In the genomic region with DNA sequence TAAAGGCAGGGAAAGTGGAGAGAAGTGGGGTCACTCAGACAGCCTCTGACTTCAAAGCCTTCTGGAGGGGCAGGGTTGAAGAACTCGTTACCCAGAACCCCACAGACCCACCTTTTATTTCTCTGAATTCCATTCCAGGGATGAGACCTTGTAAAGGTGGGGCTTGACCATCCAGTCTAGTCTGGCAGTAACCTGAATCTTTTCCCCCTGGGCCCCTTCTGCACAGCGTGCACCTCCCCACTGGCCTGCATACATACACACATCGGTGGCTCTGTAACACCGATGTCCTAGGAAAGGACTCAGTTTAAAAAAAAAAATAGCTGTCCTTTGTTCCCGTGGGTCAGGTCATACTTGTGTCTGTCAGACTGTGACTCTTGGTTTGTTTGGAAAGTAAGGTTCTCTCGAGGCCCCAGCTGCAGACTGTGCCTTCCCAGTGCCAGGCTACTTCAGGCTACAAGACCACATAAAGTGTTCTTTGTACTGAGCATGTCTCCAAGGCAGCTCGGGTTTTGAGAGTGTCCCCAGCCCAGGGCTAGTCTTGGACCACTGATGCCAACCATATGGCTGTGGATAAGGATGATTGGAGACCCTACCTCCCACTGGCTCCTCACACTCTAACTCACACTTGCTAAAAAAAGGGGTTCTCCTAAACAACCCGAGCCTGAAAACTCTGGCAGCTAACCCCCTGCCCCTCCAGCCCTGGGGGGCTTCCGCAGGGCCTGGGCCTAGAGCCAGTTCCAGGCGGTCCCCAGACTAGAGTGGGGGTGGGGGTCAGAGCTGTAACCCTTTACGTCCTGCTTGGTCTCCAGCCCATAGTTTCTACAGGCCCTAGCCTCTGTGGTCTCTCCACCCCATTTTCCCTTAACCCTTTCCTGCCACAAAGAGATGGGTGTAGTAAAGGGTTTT, we compare ENCODE assay signal across 8 mouse cellular contexts. TPM values are rescaled to one million over a fixed set of nuclear protein-coding genes. Genes with fewer than 3 reads are reported as not detected.
DNase-seq lines count a peak whose midpoint lies in the region; ATAC-seq and TF ChIP-seq lines count a peak whose summit lies in the region.

No protein-coding gene starts in this region.

- H3K4me2 ChIP-seq in forebrain, embryonic 15.5 days (replicated peaks): peak overlapping the region; percentile 71
- H3K4me2 ChIP-seq in limb, embryonic 15.5 days: peak overlapping the region; percentile 76
- peak overlapping the region; percentile 58 for H3K4me2 ChIP-seq in stomach, embryonic 14.5 days (replicated peaks; ENCODE audit: low read depth, low read length)

- peaks cover 10% of the 10 kb centered on the region for H3K4me1 ChIP-seq in heart, adult 2 months (ENCODE audit: control insufficient read depth, insufficient read depth, low read length)
- H3K4me1 ChIP-seq in forebrain, embryonic 15.5 days: peaks cover 44% of the 10 kb centered on the region
- H3K4me1 ChIP-seq in limb, embryonic 15.5 days: peaks cover 47% of the 10 kb centered on the region
- H3K4me1 ChIP-seq in stomach, embryonic 14.5 days (ENCODE audit: control insufficient read depth, insufficient read depth, low read length): peaks cover 34% of the 10 kb centered on the region

- DNase-seq in heart, adult 2 months: no peak
- no peak for DNase-seq in heart, adult 18-20 months
- peak; percentile 69 for DNase-seq in ES-CJ7 (ENCODE audit: low read depth, low spot score)
- no peak for DNase-seq in B cell, adult 2 months
- DNase-seq in left cerebral cortex, postnatal 36 days (ENCODE audit: low spot score in 2 of 2): no peak

- TF ChIP-seq CTCF in heart, adult 2 months (IDR thresholded peaks at IDR 0.05): no peak

- intact Hi-C loops in heart, adult 2 months (cut with DNase I): loop anchor here (2.0 kb wide), 1 partner anchor 18 kb away; no protein-coding TSS in a partner anchor
- intact Hi-C loops in left cerebral cortex, postnatal 36 days (cut with DNase I): no loop called here

- WGBS in heart, adult 2 months: 35% methylated on average over 11 of the region's 11 CpGs
- 1% methylated on average over 11 of the region's 11 CpGs for WGBS in forebrain, embryonic 15.5 days
- 4% methylated on average over 11 of the region's 11 CpGs for WGBS in limb, embryonic 15.5 days
- WGBS in stomach, embryonic 14.5 days: 2% methylated on average over 11 of the region's 11 CpGs

- H3K27me3 ChIP-seq in heart, adult 2 months (ENCODE audit: control insufficient read depth, insufficient read depth, low read length): no peaks in the 10 kb centered on the region
- no peaks in the 10 kb centered on the region for H3K27me3 ChIP-seq in forebrain, embryonic 15.5 days
- H3K27me3 ChIP-seq in limb, embryonic 15.5 days: no peaks in the 10 kb centered on the region
- H3K27me3 ChIP-seq in stomach, embryonic 14.5 days (ENCODE audit: control insufficient read depth, insufficient read depth, low read length): no peaks in the 10 kb centered on the region

- H3K27ac ChIP-seq in heart, adult 2 months: peak overlapping the region; percentile 2
- peak overlapping the region; percentile 85 for H3K27ac ChIP-seq in forebrain, embryonic 15.5 days (replicated peaks)
- peak overlapping the region; percentile 97 for H3K27ac ChIP-seq in limb, embryonic 15.5 days
- H3K27ac ChIP-seq in stomach, embryonic 14.5 days (ENCODE audit: low read length): peak overlapping the region; percentile 96

- H3K9me3 ChIP-seq in forebrain, embryonic 15.5 days: no peaks in the 10 kb centered on the region
- H3K9me3 ChIP-seq in limb, embryonic 15.5 days: no peaks in the 10 kb centered on the region
- H3K9me3 ChIP-seq in stomach, embryonic 14.5 days (ENCODE audit: control insufficient read depth, low read depth, low read length): no peaks in the 10 kb centered on the region

- TF ChIP-seq POLR2A in heart, adult 2 months (IDR thresholded peaks at IDR 0.05; ENCODE audit: insufficient read depth, low read depth, low read length): no peak

- H3K36me3 ChIP-seq in heart, adult 2 months (ENCODE audit: control insufficient read depth, insufficient read depth, low read length): no peaks in the 10 kb centered on the region
- no peaks in the 10 kb centered on the region for H3K36me3 ChIP-seq in forebrain, embryonic 15.5 days
- peaks cover 5% of the 10 kb centered on the region; the same call in 1 of the 2 replicates for H3K36me3 ChIP-seq in limb, embryonic 15.5 days
- H3K36me3 ChIP-seq in stomach, embryonic 14.5 days (ENCODE audit: control insufficient read depth, insufficient read depth, low read length): peaks cover 7% of the 10 kb centered on the region; the same call in 1 of the 2 replicates

- ATAC-seq in forebrain, embryonic 15.5 days (replicated peaks): peak; percentile 71
- peak; percentile 73 for ATAC-seq in limb, embryonic 15.5 days (ENCODE audit: insufficient number of reproducible peaks, low FRiP score, low TSS enrichment, low read depth)
- ATAC-seq in stomach, embryonic 14.5 days (ENCODE audit: insufficient number of reproducible peaks, insufficient read depth, low FRiP score, low read depth): peak; percentile 70

- H3K79me2 ChIP-seq in heart, adult 2 months (replicated peaks; ENCODE audit: control insufficient read depth, insufficient read depth, low read length): 0 out of 2 replicates have a peak, but pooled peaks cover 1% of the 10 kb centered on the region

- H3K4me3 ChIP-seq in heart, adult 2 months: no peak overlapping the region
- H3K4me3 ChIP-seq in forebrain, embryonic 15.5 days: peak overlapping the region; percentile 71; the same call in 1 of the 2 replicates
- H3K4me3 ChIP-seq in limb, embryonic 15.5 days: peak overlapping the region; percentile 74
- H3K4me3 ChIP-seq in stomach, embryonic 14.5 days (ENCODE audit: low read depth, low read length): peak overlapping the region; percentile 78

- H3K9ac ChIP-seq in heart, adult 2 months (ENCODE audit: low read depth, low read length): 0 out of 2 replicates have a peak overlapping the region, but pooled peaks have one; percentile 86
- no peak overlapping the region for H3K9ac ChIP-seq in forebrain, embryonic 15.5 days (replicated peaks)
- peak overlapping the region; percentile 17; the same call in 1 of the 2 replicates for H3K9ac ChIP-seq in limb, embryonic 15.5 days
- H3K9ac ChIP-seq in stomach, embryonic 14.5 days (replicated peaks; ENCODE audit: low read depth, low read length): peak overlapping the region; percentile 12; the same call in 1 of the 2 replicates

- TF ChIP-seq EP300 in heart, adult 2 months (IDR thresholded peaks at IDR 0.05; ENCODE audit: insufficient read depth, low read depth, low read length): no peak

RNA-seq across cellular contexts. Expression of gene Nynrin, which starts 0.9 kb away (rescaled TPM):
- 1 to 10 TPM; 6.2 to 6.8 TPM for total RNA-seq in heart, adult 2 months (2021)
- polyA plus RNA-seq in heart, adult 2 months (2012; rRNA removed): 3.5 and 3.8 TPM in 2 replicates
- total RNA-seq in heart, adult 18-20 months (2021): 1 to 10 TPM; 7.2 to 7.4 TPM
- 10.5 and 10.7 TPM in 2 replicates for polyA plus RNA-seq in forebrain, embryonic 15.5 days (2015; fragmentation: Nextera tagmentation; extraction: Ambion mirVana)
- 21.6 and 25.5 TPM in 2 replicates for polyA plus RNA-seq in limb, embryonic 15.5 days (2015; fragmentation: Nextera tagmentation; extraction: Ambion mirVana)
- polyA plus RNA-seq in stomach, embryonic 14.5 days (2014; fragmentation: Nextera tagmentation; extraction: Ambion mirVana): 14.2 and 17.2 TPM in 2 replicates
- total RNA-seq in left cerebral cortex, postnatal 36 days (2021): 1 to 10 TPM; 7.9 to 9.5 TPM

RNA-seq across cellular contexts. Expression of gene Nfatc4, which starts 30.0 kb away (rescaled TPM):
- total RNA-seq in heart, adult 2 months (2021): 1 to 10 TPM; 3.6 to 5.1 TPM
- 6.0 and 7.3 TPM in 2 replicates for polyA plus RNA-seq in heart, adult 2 months (2012; rRNA removed)
- total RNA-seq in heart, adult 18-20 months (2021): 1 to 10 TPM; 2.5 to 4.0 TPM
- polyA plus RNA-seq in forebrain, embryonic 15.5 days (2015; fragmentation: Nextera tagmentation; extraction: Ambion mirVana): 10.9 and 13.6 TPM in 2 replicates
- 89.3 and 95.9 TPM in 2 replicates for polyA plus RNA-seq in limb, embryonic 15.5 days (2015; fragmentation: Nextera tagmentation; extraction: Ambion mirVana)
- 54.9 and 56.6 TPM in 2 replicates for polyA plus RNA-seq in stomach, embryonic 14.5 days (2014; fragmentation: Nextera tagmentation; extraction: Ambion mirVana)
- total RNA-seq in left cerebral cortex, postnatal 36 days (2021): 1 to 10 TPM; 1.8 TPM

RNA-seq across cellular contexts. Expression of gene Cbln3, which starts 31.3 kb away (rescaled TPM):
- under 1 TPM in 1 of 2 experiments, not detected in 1; 0.18 TPM for total RNA-seq in heart, adult 2 months (2021)
- polyA plus RNA-seq in heart, adult 2 months (2012; rRNA removed): 0.06 TPM in 2 replicates
- not detected for total RNA-seq in heart, adult 18-20 months (2021)
- 0.29 and 0.32 TPM in 2 replicates for polyA plus RNA-seq in forebrain, embryonic 15.5 days (2015; fragmentation: Nextera tagmentation; extraction: Ambion mirVana)
- polyA plus RNA-seq in limb, embryonic 15.5 days (2015; fragmentation: Nextera tagmentation; extraction: Ambion mirVana): 0.24 and 0.46 TPM in 2 replicates
- 0.36 and 0.45 TPM in 2 replicates for polyA plus RNA-seq in stomach, embryonic 14.5 days (2014; fragmentation: Nextera tagmentation; extraction: Ambion mirVana)
- under 1 TPM; 0.29 to 0.49 TPM for total RNA-seq in left cerebral cortex, postnatal 36 days (2021)

RNA-seq across cellular contexts. Expression of gene Khnyn, which starts 31.8 kb away (rescaled TPM):
- total RNA-seq in heart, adult 2 months (2021): 10 to 100 TPM in 1 of 2 experiments, 1 to 10 TPM in 1; 8.8 to 11.6 TPM
- polyA plus RNA-seq in heart, adult 2 months (2012; rRNA removed): 9.3 and 13.3 TPM in 2 replicates
- total RNA-seq in heart, adult 18-20 months (2021): 10 to 100 TPM in 1 of 2 experiments, 1 to 10 TPM in 1; 8.6 to 10.0 TPM
- 10.1 and 10.4 TPM in 2 replicates for polyA plus RNA-seq in forebrain, embryonic 15.5 days (2015; fragmentation: Nextera tagmentation; extraction: Ambion mirVana)
- polyA plus RNA-seq in limb, embryonic 15.5 days (2015; fragmentation: Nextera tagmentation; extraction: Ambion mirVana): 18.6 and 20.5 TPM in 2 replicates
- polyA plus RNA-seq in stomach, embryonic 14.5 days (2014; fragmentation: Nextera tagmentation; extraction: Ambion mirVana): 10.4 TPM in 2 replicates
- 10 to 100 TPM; 11.4 to 12.7 TPM for total RNA-seq in left cerebral cortex, postnatal 36 days (2021)

RNA-seq across cellular contexts. Expression of gene Sdr39u1, which starts 47.2 kb away (rescaled TPM):
- 100 to 1,000 TPM; 112 to 127 TPM for total RNA-seq in heart, adult 2 months (2021)
- 142 and 156 TPM in 2 replicates for polyA plus RNA-seq in heart, adult 2 months (2012; rRNA removed)
- 100 to 1,000 TPM; 119 to 138 TPM for total RNA-seq in heart, adult 18-20 months (2021)
- polyA plus RNA-seq in forebrain, embryonic 15.5 days (2015; fragmentation: Nextera tagmentation; extraction: Ambion mirVana): 106 and 112 TPM in 2 replicates
- 87.1 and 91.0 TPM in 2 replicates for polyA plus RNA-seq in limb, embryonic 15.5 days (2015; fragmentation: Nextera tagmentation; extraction: Ambion mirVana)
- polyA plus RNA-seq in stomach, embryonic 14.5 days (2014; fragmentation: Nextera tagmentation; extraction: Ambion mirVana): 64.4 and 71.5 TPM in 2 replicates
- total RNA-seq in left cerebral cortex, postnatal 36 days (2021): 100 to 1,000 TPM in 1 of 2 experiments, 10 to 100 TPM in 1; 89.7 to 104 TPM

Comparison
In these comparisons a context has a peak if more than half of its experiments do, and no peak if none do; other contexts are left out.
1. H3K27ac ChIP-seq: peak in every context shown above with its lines; median percentile 97 in limb, embryonic 15.5 days; 96 in stomach, embryonic 14.5 days; 85 in forebrain, embryonic 15.5 days; 2 in heart, adult 2 months.